8 mouse cellular contexts compared by ENCODE assay signal in the genomic region with DNA sequence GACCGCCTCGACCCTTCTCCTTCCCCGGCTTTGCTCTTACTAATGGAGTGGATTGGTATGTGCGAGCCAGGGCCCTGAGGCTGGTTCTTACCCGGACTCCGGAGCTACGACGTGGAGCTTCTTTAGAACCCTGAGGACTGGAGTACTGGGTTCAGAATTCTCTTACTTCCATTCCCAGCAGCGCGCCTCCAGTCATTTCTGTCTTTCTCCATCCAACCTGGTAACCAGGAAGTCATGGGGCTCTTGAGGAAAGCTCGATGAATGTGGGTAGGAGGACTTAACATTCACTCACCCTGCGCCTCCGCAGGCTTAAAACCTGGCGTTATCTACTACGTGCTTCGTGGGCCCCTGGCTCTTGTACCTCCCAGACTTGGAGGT. TPM values are rescaled to one million over a fixed set of nuclear protein-coding genes. Genes with fewer than 3 reads are reported as not detected.
DNase-seq lines count a peak whose midpoint lies in the region; TF ChIP-seq lines count a peak whose summit lies in the region.

No protein-coding gene starts in this region.

- intact Hi-C loops in left cerebral cortex, postnatal 25 days (cut with DNase I) = no loop called here

- peak; percentile 18 for DNase-seq in kidney, adult 18-20 months
- DNase-seq in kidney, adult 9 months = no peak
- DNase-seq in hindbrain, embryonic 10.5 days (ENCODE audit: low spot score) = no peak
- peak; percentile 15 for DNase-seq in lung, postnatal 36 days
- DNase-seq in gastrocnemius, postnatal 25 days = no peak
- DNase-seq in right cerebral cortex, postnatal 25 days = no peak
- DNase-seq in left cerebral cortex, postnatal 25 days (ENCODE audit: low spot score in 2 of 2) = no peak

- peaks cover 89% of the 10 kb centered on the region for H3K27me3 ChIP-seq in hindbrain, embryonic 10.5 days (ENCODE audit: insufficient read depth, poor library complexity, severe bottlenecking)

- peaks cover 13% of the 10 kb centered on the region; the same call in 1 of the 2 replicates for H3K36me3 ChIP-seq in hindbrain, embryonic 10.5 days

- TF ChIP-seq POLR2A in bone marrow macrophage, adult 2 months (IDR thresholded peaks at IDR 0.05; ENCODE audit: borderline replicate concordance, low read depth, low read length) = no peak

- H3K4me1 ChIP-seq in bone marrow macrophage, adult 2 months (ENCODE audit: control insufficient read depth, insufficient read depth, low read length) = peaks cover 3% of the 10 kb centered on the region; the same call in 1 of the 2 replicates
- peaks cover 54% of the 10 kb centered on the region for H3K4me1 ChIP-seq in hindbrain, embryonic 10.5 days (replicated peaks)

- peaks cover 4% of the 10 kb centered on the region; the same call in 1 of the 2 replicates for H3K9me3 ChIP-seq in hindbrain, embryonic 10.5 days

- peak overlapping the region; percentile 56 for H3K4me3 ChIP-seq in bone marrow macrophage, adult 2 months (ENCODE audit: insufficient read depth, low read length)
- H3K4me3 ChIP-seq in hindbrain, embryonic 10.5 days = peak overlapping the region; percentile 67

- no peak overlapping the region for H3K27ac ChIP-seq in bone marrow macrophage, adult 2 months (ENCODE audit: insufficient read depth, low read depth, low read length)
- no peak overlapping the region; the same call in 1 of the 2 replicates for H3K27ac ChIP-seq in hindbrain, embryonic 10.5 days

- no peak for TF ChIP-seq CTCF in bone marrow macrophage, adult 2 months (IDR thresholded peaks at IDR 0.05; ENCODE audit: low read depth, low read length)

- WGBS in hindbrain, embryonic 10.5 days = 3% methylated on average over 16 of the region's 16 CpGs

RNA-seq across cellular contexts. Expression of a gene that starts 1.2 kb away (rescaled TPM):
- polyA plus RNA-seq in bone marrow macrophage, adult 2 months (2012; ENCODE audit: insufficient read depth, insufficient read length, missing spikeins) = 0.21 TPM in 1 of 2 replicates, not detected in the other
- 3.4 and 4.0 TPM in 2 replicates for polyA plus RNA-seq in hindbrain, embryonic 10.5 days (2016; fragmentation: Nextera tagmentation; extraction: Ambion mirVana)
- total RNA-seq in gastrocnemius, postnatal 25 days (2021) = not detected
- total RNA-seq in left cerebral cortex, postnatal 25 days (2021) = 1 to 10 TPM; 1.2 to 1.4 TPM

RNA-seq across cellular contexts. Expression of a gene that starts 55.3 kb away (rescaled TPM):
- polyA plus RNA-seq in bone marrow macrophage, adult 2 months (2012; ENCODE audit: insufficient read depth, insufficient read length, missing spikeins) = 189 and 191 TPM in 2 replicates
- polyA plus RNA-seq in hindbrain, embryonic 10.5 days (2016; fragmentation: Nextera tagmentation; extraction: Ambion mirVana) = 270 and 478 TPM in 2 replicates
- 10 to 100 TPM; 84.0 to 88.2 TPM for total RNA-seq in gastrocnemius, postnatal 25 days (2021)
- total RNA-seq in left cerebral cortex, postnatal 25 days (2021) = 100 to 1,000 TPM; 135 to 136 TPM

Comparison
In these comparisons a context has a peak if more than half of its experiments do, and no peak if none do; other contexts are left out.
1. DNase-seq: peak in kidney, adult 18-20 months (single experiment) and lung, postnatal 36 days (single experiment); none in kidney, adult 9 months (single experiment), hindbrain, embryonic 10.5 days (single experiment), gastrocnemius, postnatal 25 days (single experiment), right cerebral cortex, postnatal 25 days (single experiment) and left cerebral cortex, postnatal 25 days (0 of 2).